Mouse (Mus musculus): ENCODE measurements around the gene Rbx1. TPM values are rescaled to one million over a fixed set of nuclear protein-coding genes. Genes with fewer than 3 reads are reported as not detected.
"Not testable (repeated sequence)": the region's sequence is repeated elsewhere in the genome, so short reads cannot be mapped to it uniquely, and the experiment has no call there.

The Rbx1 gene
- total RNA-seq (2021): 100 to 1,000 TPM; 126 to 153 TPM
- long read RNA-seq, experiment 1, transcript Rbx1-201 (5 exons, 1,675 nt): major isoform, 151 of 162 reads
- long read RNA-seq, experiment 1, partial matches to known transcripts: 2 of 162 reads
- long read RNA-seq, experiment 1, other reads (novel, unspliced or antisense): 3 of 162 reads
- long read RNA-seq, experiment 2, transcript Rbx1-201 (5 exons, 1,675 nt): major isoform, 90 of 97 reads
- long read RNA-seq, experiment 2, partial matches to known transcripts: 0 of 97 reads
- long read RNA-seq, experiment 2, other reads (novel, unspliced or antisense): 3 of 97 reads

DNA sequence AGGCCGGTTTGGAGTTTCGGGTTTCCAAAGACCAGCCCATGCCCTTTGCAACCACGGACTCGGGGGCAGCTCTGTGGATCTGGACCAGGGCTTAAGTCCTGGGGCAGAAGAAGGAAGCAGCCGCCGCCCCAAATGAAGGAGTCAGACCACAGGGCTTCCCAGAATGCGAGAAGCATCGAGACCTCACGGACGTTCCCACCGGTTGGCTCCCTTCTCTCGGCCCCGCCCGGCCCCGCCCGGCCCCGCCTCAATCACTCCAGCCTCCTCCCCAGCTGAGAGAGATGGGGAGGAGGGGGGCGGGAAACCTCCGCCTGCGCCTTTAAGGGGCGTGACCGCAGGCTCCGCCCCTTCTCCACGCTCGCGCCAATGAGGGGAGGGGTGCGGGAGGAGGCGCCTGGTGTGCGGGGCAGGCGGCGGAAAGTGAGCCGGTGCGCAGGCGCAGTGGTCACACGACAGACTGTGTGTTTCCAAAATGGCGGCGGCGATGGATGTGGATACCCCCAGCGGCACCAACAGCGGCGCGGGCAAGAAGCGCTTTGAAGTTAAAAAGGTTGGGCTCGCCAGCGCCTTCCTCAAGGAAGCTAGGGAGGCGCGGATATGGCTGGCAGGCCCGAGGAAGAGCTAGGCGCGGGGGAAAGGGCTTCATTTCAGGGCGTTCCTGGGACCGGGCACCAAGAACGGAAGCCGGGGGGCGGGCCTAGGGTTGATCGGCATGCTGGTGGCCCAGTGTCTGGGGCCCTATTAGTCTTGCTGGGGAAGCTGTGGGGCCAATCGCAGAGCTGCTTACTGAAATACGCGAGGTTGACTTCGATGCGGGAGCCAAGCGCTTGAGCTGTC is at the start of gene Rbx1:
TSS of gene Rbx1 (plus strand) at position 396 of the 837 bp plus-strand sequence.
- H3K27ac ChIP-seq: peak within 1 kb of the TSS; percentile 94
- intact Hi-C loops (cut with DNase I): loop anchor here (1.0 to 5.0 kb wide), 3 partner anchors 65 to 141 kb away; partner anchors contain the start of genes Ep300, St13 and Xpnpep3
- TF ChIP-seq CTCF (IDR thresholded peaks at IDR 0.05): no peak; the same call in 1 of the 2 replicates
- peak within 1 kb of the TSS; percentile 78 for H3K4me3 ChIP-seq
- DNase-seq (ENCODE audit: extremely low spot score in 1 of 2, low spot score in 2 of 2): peak; percentile 98

DNA sequence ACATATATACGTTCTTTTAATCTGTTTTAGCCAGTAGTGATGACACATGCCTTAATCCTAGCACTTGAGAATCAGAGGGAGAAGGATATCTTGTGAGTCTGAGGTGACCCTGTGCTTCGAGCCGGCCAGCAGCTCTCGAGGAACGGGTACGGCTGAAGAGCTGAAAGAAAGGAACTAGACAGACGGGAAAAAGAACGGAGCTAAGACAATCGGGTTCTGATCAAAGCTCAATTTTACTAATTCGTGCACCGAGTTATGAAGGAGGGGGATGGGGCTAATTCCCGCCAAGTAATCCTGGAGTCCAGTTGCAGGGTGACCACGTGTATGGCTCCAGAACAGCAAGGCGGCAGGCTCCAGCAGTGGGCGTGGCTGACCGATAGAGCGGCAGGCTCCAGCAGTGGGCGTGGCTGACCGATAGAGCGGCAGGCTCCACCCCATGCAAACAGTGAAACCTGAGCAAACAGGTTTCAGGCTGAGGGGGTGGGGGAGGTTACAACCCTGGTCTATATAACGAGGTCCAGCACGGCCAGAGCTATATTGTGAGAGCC is 49.3 kb upstream of the Rbx1 start:
- DNase-seq (ENCODE audit: extremely low spot score in 1 of 2, low spot score in 2 of 2); intact Hi-C loops (cut with DNase I); H3K4me3 ChIP-seq; H3K27ac ChIP-seq: not testable (repeated sequence)

DNA sequence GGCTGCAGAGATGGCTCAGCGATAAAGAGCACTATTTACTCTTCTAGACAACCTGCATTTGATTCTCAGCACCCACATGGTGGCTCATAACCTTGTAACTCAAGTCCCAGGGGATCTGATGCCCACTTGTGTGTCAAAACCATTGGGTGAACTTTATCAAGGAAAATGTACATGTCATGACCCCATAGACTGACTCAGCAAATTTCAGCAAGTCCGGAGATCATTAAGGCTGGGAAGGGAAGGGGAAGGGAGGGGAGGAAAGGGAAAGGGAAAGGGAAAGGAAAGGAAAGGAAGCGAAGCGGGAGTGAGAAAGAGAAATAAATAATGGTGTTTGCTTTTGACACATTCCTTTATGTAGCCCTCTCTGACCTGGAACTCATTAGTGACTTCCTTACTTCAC is 48.0 kb upstream of the Rbx1 start:
- DNase-seq (ENCODE audit: extremely low spot score in 1 of 2, low spot score in 2 of 2): no peak
- intact Hi-C loops (cut with DNase I): no loop called here
- no peak for TF ChIP-seq CTCF (IDR thresholded peaks at IDR 0.05)
- H3K27ac ChIP-seq: no peak overlapping the region
- no peak overlapping the region for H3K4me3 ChIP-seq

DNA sequence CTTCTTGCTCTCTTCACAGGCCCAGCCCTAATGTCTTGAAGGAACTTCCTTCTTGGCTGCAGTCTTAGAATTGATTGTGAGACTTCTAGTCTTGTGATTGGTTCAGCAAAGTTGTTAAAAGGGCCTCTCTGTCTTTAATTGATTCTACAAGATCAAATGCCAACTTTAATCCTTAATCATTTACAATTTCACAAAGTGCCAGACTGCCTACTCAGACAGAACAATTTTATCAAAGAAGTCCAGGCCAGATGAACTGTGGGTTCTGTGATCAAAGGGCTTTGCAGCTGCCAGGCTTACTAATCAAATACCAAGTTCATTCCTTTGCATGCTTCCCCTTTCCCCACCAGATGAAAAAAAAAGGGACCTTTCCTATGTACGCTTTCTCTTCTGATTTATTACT is 44.6 kb upstream of the Rbx1 start:
- intact Hi-C loops (cut with DNase I): no loop called here
- Histone ChIP-seq H3K27ac (no peak overlapping the region), H3K4me3 (no peak overlapping the region)
- DNase-seq (ENCODE audit: extremely low spot score in 1 of 2, low spot score in 2 of 2): no peak
- no peak for TF ChIP-seq CTCF (IDR thresholded peaks at IDR 0.05)

DNA sequence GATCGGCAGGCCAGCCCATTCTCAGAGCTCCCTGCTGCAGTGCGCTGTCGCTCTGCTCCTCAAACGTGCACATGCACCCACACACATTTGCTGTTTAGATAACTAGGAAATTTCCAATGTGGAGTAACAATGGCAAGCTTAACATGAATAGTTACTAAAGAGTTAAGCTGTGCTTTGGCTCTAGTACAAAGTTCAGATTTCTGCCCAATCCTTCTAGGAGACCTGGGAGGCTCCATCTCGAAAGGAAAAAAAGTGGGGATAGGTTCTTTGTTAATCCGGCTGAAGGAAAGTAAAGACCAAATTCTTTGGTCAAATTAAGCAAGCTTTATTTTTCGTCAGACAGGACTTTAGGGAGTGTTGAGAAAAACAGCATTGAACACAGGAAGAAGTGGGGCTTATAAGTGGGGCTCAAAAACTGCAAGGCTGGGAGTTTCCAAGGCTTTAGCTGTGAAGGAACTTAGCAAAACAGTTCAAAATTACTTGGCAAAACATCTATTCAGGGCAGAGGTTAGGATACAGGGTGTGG is 43.9 kb upstream of the Rbx1 start:
- no peak overlapping the region for H3K27ac ChIP-seq
- H3K4me3 ChIP-seq: no peak overlapping the region
- intact Hi-C loops (cut with DNase I): no loop called here
- TF ChIP-seq CTCF (IDR thresholded peaks at IDR 0.05): no peak
- no peak for DNase-seq (ENCODE audit: extremely low spot score in 1 of 2, low spot score in 2 of 2)

DNA sequence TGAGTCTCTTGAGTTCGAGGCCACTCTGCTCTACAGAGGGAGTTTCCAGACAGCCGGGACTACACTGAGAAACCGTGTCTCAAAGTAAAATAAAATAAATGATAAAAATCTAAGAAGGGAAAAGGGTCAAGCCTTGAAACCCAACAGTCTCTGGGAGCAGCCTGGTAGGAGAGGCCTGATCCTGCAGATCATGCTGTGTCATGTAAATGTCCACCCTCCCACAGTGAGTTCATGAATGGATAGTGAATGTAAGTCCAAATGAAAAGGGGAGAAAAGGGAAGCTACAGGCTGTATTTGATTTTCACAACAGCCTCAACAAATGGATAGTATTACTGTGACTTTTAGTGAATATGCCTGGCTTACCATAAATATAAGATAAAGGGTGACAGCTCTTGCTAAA is 40.8 kb upstream of the Rbx1 start:
- intact Hi-C loops (cut with DNase I): no loop called here
- TF ChIP-seq CTCF (IDR thresholded peaks at IDR 0.05): no peak
- DNase-seq (ENCODE audit: extremely low spot score in 1 of 2, low spot score in 2 of 2): no peak
- Histone ChIP-seq H3K4me3 (no peak overlapping the region), H3K27ac (no peak overlapping the region)

DNA sequence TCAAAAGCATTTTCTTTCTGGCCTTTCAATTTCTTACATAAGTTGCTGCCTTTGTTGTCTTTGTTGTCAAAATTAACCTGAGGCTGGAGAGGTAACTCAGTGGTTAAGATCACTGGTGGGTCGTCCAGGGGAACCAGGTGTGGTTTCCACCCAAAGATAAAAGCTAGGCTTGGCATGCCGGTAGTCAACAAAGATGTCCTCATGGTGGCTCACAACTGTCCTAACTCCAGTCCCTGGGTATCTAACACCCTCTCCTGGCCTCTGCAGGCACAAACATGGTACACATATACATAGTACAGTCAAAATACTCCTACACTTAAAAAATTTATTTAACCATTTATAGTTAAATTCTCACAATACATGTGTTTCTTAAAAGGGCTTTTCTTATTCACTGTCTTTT is 38.1 kb upstream of the Rbx1 start:
- DNase-seq (ENCODE audit: extremely low spot score in 1 of 2, low spot score in 2 of 2): no peak
- no peak overlapping the region for H3K4me3 ChIP-seq
- H3K27ac ChIP-seq: no peak overlapping the region
- no peak for TF ChIP-seq CTCF (IDR thresholded peaks at IDR 0.05)
- intact Hi-C loops (cut with DNase I): no loop called here

DNA sequence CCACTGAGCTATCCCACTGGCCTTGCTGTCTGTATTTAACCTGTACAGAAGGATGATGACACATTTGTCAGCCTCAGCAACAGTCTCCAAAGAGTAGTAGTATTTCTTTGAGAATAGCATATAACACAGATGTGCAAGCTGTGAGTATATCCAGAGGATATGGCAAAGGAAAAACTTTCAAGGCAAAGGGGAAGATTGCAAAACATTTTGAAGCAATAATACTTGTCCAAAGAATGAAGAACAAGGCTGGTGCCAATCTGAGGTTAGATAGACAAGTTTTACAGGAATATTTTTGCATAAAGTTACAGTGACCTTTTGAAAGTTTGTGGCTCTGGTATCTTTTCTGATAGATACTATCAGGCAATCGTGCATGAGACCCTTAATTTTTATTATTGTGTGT is 34.9 kb upstream of the Rbx1 start:
- intact Hi-C loops (cut with DNase I): no loop called here
- Histone ChIP-seq H3K4me3 (no peak overlapping the region), H3K27ac (no peak overlapping the region)
- DNase-seq (ENCODE audit: extremely low spot score in 1 of 2, low spot score in 2 of 2): no peak
- no peak for TF ChIP-seq CTCF (IDR thresholded peaks at IDR 0.05)

DNA sequence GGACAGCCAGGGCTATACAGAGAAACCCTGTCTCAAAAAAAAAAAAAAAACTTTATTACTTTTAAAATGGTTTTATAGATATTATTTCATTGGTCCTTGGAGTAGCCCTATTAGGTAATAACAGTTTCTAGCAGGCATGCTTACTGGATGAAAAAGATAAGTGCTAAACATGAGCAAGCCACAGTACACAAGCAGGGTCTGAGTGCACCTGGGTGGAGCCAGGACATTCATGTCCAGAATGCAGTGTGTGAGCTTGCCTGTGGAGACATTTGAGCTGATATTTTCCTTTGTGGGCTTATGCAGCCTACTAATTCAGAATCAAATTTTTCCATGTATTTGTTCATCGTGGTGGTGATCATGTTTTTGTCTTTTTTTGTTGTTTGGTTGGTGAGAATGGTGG is 27.8 kb upstream of the Rbx1 start:
- no peak for TF ChIP-seq CTCF (IDR thresholded peaks at IDR 0.05)
- DNase-seq (ENCODE audit: extremely low spot score in 1 of 2, low spot score in 2 of 2): no peak

DNA sequence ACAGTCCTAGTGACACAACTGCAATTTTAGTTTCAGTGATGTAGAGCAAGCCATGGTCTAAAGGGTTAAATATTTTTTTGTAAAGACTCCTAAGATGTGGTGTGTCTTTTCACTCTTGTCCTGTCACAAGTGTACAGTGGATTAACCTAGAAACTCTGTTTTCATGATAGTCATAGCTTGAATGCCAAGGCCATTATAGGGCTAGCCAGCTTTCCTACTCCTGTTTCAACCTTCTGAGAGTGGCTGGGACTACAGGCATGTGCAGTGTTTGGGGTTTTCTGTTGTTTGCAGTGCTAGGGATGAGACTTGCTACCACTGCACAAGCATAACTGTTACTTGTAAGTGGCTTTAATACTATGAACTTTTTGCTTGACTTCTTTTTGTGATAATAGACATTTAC is 26.9 kb upstream of the Rbx1 start:
- no peak overlapping the region for H3K27ac ChIP-seq
- no peak for TF ChIP-seq CTCF (IDR thresholded peaks at IDR 0.05)
- intact Hi-C loops (cut with DNase I): no loop called here
- DNase-seq (ENCODE audit: extremely low spot score in 1 of 2, low spot score in 2 of 2): no peak
- H3K4me3 ChIP-seq: no peak overlapping the region

More for the DNA sequence above, 27.8 kb upstream of the Rbx1 start:
- intact Hi-C loops (cut with DNase I): no loop called here
- Histone ChIP-seq H3K4me3 (no peak overlapping the region), H3K27ac (no peak overlapping the region)

DNA sequence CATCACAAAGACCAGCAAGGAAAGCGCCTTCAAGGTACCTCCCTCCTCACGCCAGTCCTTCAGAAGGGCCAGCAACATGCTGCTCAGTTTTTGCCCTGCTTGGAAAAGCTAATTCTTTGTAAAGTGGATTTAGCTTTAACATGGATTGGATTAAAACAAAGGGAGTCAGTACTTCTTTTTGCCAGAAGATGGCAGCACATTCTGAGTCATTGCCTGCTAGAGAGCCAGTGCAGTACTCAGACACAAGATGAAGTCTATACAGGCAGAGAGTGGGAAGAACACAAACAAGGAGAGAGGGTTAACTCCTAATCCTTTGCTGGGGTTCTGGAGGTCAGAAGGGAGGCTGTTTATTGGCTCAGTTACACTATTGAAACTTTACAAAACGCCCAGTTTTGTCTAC is 17.6 kb upstream of the Rbx1 start:
- Histone ChIP-seq H3K27ac (no peak overlapping the region), H3K4me3 (no peak overlapping the region)
- intact Hi-C loops (cut with DNase I): no loop called here
- TF ChIP-seq CTCF (IDR thresholded peaks at IDR 0.05): peak; percentile 91
- DNase-seq (ENCODE audit: extremely low spot score in 1 of 2, low spot score in 2 of 2): peak; percentile 49 to 56

DNA sequence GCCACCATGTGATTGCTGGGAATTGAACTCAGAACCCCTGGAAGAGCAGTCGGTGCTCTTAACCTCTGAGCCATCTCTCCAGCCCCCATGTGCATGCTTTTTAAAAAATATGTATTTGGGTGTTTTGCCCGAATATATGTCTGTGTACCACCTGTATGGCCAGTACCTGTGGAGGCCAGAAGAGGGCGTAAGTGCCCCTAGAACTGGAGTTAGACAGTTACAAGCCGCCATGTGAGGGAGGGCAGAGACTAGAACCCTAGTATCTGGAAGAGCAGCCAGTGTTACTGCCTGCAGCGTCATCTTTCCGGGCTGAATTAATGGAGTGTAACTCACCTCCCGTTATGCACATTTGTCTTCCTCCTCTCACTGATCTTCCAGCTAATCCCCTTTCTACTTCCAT is 4.6 kb upstream of the Rbx1 start:
- Histone ChIP-seq H3K27ac (no peak overlapping the region), H3K4me3 (no peak overlapping the region)
- intact Hi-C loops (cut with DNase I): no loop called here
- DNase-seq (ENCODE audit: extremely low spot score in 1 of 2, low spot score in 2 of 2): no peak
- no peak; the same call in 1 of the 2 replicates for TF ChIP-seq CTCF (IDR thresholded peaks at IDR 0.05)
